Mouse (Mus musculus) adrenal gland, postnatal 14 days (tissue): ENCODE results near the gene Immt. TPM values are rescaled to one million over a fixed set of nuclear protein-coding genes. Genes with fewer than 3 reads are reported as not detected.

Source experiments
- DNase-seq: peaks from one replicate; pipeline ENCODE4 v3.0.0; 2021; ENCODE audit warnings: mixed read lengths
- long read RNA-seq, 2 experiments: library from polyadenylated mRNA; stranded (forward); transcript quantifications; one replicate each; pipeline ENCODE4 v2.0.0; 2021
- total RNA-seq: library from RNA; stranded (reverse); gene quantifications from 2 replicates; pipeline ENCODE4 v1.2.3, GENCODE M21; 2021

Gene Immt
- total RNA-seq: 387 and 402 TPM in 2 replicates
- long read RNA-seq, experiment 1, transcript Immt-203 (13 exons, 2,518 nt): major isoform, 17 of 118 reads
- long read RNA-seq, experiment 1, partial matches to known transcripts: 7 of 118 reads
- long read RNA-seq, experiment 1, other reads (novel, unspliced or antisense): 93 of 118 reads
- long read RNA-seq, experiment 2, partial matches to known transcripts: 9 of 84 reads
- long read RNA-seq, experiment 2, other reads (novel, unspliced or antisense): 71 of 84 reads

DNA sequence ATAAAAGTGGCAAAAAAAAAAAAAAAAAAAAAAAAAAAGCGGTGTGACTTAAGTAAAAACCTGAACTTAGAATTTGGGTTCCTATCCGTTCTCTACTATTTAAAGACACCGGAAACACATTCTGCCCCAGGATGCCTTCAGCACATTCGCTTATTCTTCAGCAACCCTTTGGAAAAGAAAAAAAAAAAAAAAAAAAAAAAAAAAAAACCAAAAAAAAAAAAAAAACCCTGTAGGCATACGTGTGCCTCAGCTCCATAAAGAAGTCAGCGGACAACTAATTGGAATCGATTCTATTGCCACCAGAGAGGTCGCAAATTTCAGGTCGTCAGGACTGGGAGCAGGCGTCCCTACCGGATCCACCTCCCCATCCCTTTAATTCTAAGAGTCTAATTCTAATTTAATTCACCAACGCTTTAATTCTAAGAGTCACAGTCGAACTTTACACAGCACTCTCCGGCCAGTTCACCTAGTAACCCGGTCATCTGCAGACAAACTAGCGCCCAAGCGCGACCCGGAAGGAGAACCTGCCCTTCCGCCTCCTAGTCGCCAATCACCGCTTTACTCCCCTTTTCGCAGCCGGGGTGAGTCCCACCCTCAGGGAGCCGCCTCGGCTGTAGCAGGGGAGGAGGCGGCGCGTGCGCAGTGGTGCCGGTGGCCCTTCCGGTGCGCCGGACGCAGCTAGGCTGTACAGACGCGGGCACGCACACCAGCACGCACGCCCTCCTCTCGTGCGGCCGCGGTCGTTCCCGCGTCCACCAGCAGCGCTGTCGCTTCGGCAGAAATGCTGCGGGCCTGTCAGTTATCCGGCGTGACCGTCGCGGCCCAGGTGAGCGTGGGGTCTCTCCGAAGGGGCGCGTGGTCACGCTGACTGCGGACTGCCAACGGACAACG is at the start of gene Immt:
Gene Immt, plus strand, starts transcription at position 642 of the 891 bp plus-strand sequence.
- peak; percentile 99 for DNase-seq

DNA sequence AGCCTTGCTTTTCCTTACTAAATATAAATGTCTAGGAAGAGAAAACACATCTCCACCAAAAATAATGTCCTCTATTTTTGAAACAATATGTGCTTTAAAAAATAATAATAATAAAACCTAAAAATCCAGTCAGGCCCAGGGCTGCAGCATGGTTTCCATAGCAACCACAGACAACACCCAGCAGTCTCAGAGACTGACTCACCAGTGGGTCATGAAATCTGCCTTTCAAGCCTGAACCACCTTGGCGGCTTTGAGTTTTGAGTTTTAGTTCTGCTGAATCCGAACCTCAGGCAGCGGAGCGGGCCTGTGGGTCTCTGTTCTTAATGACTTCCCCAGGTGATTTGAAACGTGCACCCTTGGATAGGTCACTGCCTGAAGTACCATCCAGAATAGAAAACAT is 48.0 kb upstream of the Immt start:
- DNase-seq: peak; percentile 21

DNA sequence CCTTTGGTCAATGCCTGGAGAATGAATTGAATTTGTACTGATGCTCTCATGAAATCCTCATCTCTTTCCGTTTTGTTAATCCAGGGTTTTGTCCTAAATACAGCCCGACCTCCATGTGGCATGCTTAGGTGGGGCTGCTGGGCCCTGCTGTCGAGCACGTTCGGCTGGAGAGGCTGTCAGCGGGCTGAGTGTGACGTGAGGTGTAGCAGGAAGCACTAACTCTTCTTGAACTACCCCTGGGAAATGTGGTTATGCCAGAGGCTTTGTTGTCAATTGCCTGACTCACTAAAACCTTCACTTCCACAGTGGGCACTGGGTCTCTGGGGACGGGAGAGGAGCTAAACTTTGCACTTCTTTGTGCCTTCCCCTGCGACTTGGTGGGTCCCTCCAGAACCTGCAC is 42.8 kb upstream of the Immt start:
- DNase-seq: no peak

DNA sequence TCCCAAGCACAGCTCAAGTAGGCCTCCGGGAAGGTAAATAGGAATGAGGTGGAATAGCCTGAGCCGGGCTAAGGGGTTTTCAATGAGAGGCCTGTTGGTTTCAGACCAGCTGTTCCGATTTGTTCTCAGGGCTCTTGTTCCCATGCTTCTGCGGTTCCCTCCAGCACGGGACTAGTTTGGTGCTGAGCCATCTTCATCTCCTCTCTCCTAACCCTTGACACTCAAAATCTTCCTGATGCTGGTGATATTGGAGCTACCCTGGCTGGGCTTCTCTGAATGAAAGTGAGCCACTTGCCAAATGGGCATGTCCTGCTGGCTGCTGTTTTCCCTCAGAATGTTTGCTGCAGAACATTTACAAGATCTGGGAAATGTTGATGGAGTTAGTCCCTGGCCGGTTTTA is 39.4 kb upstream of the Immt start:
- no peak for DNase-seq

DNA sequence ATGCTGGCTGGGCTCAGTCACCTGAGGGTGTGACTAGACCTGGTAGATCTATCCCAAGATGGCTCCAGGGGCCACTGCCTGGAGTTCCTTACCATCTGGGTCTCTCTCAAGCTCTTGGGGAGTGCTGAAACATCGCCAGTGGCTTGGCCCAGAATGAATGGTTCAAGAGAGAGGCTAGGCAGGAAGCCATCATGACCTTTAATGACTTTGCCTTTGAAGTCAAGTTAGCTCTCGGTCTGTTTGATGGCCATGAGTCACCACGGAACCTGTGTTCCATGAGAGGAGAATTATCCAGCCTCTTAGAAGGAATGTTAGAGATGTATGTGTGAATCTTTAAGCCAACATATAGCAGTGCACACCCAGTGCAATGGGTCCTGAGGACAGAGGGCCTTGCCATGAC is 31.7 kb upstream of the Immt start:
- peak; percentile 40 for DNase-seq

DNA sequence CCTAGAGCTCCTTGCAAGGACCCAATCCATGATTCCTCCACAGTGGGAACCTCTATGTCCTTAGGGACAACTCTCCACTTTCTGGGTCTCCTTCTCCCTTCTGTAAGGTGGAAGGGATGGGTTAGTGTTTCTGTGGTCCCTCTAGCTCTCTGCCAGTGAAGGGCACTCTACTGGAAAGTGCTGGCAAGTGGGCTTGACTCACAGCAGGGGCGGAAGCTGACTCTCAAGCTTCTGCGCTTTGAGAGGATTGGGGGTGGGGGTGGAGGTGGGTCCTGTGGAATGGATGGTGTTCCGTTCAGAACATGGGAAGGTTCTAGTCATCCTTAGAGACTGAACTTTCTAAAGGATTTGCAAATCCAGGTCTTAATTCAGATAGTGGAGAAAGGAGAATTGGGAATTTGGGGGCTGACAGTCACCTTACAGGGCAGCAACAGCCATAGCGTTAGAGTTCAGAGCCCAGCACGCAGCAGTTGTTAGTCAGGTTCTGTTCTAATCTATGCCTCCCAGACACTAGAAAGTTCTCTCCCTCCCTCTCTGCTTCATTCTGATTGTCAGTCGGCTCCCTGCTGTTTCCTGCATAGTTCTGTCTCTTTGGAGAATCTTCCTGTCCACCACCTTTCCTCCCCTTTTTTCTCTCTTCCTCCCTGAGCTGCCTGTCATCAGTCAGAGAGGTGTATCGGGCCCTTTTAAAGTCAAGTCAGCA is 30.0 kb upstream of the Immt start:
- no peak for DNase-seq

DNA sequence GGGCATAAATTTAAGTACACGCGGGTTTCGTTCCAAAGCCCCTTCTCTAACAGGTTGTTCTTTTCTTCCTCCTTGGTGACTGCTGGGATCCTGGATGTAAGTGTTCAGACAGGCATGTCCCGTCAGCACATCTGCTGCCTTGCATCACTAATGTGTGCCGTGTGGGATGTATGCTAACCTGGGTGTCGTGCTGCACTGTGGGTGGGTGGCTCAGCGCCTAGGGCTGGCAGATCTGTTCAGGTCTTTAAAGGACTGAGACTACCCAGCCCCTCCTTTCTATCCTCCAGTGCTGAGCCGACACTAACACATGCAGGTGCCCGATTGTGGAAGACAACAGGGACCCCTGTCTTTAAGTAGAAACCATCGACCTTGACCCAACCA is 29.4 kb upstream of the Immt start:
- DNase-seq: no peak

DNA sequence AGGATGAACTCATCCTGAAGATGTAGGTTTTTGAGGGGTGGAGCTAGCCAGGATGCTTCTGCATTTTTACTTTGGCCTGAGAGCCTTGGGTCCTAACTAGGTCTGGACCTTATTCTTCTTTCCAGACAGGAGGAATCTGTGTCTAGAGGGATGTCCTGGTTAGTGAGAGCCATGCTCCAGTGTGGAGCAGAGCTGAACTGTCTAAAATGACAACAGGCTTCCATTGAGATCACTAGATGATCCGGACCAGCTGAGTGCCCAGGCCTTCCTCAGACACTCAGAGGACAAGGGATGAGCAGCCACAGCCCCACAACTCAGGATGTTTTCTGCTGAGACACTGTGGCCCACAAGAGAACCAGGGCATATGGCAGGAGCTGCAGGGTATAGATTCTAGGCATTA is 27.5 kb upstream of the Immt start:
- DNase-seq: no peak

DNA sequence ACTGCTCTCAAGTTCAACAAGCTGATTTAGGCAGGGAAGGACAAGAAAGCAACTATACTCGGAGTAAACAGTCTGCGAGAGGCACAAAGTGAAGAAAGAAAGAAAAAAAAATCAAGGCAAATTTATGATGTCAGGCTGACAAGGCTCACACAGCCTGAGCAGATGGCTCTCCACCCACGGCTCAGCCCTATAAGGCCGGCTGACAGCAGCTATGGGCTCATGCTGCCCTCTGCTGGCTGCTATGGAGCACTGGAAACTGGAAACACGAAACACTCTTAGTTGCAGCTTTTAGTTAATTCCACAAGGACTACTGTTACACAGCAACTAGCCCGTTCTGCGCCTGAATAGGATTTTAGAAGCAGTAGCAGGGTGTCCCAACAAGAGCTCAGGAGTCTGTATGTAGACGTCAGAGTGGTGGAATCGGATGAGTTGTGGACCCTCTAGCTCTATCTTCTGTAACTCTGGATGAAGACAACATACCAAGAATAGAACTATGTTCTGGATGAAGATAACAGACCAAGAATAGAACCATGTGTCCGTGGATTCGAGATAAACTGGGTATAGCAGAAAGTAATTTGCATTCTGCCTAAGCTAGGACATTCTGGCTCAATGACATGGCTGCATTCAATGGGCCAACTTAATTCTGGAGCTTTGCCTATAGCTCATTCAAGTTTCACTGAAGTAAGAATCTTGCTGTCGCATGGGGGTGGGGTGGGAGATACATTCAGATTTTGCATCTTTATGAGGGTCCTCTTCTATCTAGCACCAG is 26.9 kb upstream of the Immt start:
- peak; percentile 83 for DNase-seq

DNA sequence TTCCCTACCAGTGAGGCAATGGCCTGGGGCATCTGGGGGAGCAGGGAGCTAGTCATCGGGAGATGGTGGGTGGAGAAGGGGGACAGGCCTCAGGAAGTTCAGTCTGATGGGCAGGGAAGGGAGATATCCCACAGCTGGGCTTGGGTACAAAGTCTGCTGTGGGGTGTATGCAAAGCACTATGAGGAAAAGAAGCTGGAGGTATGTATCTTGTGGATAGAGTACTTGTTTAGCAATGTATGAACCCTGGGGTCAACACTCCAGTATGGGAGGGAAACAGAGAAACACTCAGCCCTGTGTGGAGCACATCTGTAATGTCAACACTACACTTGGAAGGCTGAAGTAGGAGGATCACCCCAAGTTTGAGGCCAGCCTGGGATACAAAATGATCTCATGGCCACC is 24.4 kb upstream of the Immt start:
- DNase-seq: no peak

DNA sequence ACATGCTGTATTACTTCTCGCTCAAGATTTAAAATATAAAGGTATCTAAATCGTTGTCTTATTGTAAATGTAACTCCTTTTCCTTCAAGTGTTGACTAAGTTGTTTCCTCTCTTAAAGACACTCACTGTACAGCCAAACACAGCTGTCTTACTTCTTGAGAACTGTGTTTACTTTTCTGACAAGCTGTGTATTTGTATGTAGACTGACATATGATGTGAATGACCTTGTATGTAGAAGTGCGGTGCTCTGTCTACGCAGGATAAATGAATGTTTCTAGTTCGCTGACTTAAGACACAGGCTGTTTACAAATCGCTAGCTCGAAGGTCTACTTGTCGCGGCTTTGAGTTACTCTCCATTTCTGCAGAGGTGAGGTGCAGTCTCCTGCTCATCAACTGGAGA is 21.2 kb upstream of the Immt start:
- no peak for DNase-seq

DNA sequence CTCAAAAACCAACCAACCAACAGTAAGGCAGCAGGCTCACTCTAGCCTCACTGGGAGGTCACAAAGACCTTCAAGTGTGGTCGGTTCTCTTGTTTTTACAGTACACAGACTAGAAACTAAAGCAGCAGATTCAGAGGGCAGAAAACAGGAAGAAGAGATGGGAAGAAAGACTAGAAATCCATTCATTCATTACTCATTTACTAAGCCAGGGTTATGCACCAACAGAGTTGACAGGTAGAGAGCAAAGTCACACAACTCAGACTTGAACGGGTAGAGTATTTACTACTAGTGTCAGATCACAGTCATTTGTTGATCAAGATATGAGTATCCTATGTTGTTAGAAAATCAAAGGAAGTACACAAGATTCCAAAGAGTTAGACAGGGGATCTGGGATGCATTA is 18.3 kb upstream of the Immt start:
- DNase-seq: no peak

DNA sequence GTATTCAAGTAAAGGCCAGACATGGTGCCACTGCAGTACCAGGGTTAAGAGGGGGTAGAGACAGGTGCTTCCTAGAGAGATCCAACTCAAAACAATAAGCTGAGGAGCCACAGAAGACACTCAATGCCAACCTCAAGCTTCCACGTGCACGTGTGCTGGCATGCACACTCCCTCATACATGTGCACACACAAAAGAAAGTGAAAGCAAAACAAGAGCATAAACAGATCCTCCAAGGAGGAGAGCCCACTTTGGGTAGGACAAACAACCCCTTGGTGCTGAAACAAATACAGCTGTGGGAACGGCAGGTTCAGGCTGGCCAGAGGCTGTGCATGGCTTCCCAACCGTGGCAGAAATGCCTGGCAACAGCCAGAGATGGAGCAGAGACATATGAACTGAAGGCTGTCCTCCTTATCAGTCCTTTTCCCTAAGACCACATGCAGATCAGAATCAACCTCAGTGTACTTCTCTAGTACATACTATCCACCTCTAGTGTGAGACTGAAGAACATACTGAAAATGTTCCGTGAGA is 11.3 kb upstream of the Immt start:
- no peak for DNase-seq

DNA sequence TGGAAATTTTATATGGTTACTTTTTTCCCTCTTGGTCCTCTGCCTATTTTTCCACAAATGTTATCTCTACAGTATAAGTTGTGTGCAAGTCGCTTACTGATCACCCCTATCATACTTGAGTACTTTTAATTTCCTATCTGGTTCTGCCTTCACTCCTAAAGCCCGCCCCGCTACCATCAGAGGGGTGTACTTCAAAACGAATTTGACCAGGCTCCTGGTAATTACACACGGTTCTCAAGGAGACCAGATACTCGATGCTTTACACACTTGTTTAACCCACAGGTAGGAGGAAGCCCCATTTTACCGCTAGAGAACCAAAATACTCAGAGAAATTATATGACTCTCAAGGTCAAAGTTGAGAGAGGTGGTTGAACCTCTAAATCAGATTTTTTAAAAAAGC is 8.0 kb upstream of the Immt start:
- no peak for DNase-seq

DNA sequence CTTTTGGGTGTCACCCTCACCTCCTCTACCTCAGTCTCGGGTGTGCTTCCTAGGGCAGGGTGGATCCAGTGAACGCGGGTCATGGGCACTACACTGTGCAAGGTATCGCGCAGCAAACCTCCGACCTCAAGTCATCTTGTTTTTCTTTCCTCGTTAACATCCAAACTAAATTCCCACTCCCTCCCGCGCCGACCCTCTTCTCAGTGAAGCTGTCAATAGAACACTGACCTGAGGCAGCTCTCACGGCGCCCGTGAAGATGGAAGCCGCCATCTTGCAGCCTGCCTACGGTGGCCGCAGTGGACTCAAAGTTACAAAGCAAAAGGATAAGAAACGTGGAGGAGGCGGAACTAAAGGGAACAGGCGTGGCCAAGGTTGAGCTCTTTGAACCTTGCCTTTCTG is 7.6 kb upstream of the Immt start:
- peak; percentile 94 for DNase-seq

DNA sequence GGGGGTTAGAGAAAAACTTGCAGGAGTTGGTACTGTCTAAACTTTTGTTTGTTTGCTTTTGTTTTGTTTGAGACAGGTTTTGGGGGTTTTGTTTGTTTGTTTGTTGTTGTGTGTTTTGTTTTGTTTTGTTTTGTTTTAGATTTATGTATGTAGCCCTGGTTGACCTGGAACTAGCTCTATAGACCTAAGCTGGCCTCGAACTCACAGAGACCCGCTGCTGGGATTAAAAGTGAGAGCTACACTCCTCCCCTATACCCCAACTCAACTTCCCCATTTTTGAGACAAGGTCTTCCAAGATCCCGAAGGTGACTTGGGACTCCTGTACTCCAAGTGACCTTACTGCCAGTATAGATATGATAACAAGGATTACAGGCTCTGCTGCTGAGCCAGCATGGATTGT is 7.2 kb upstream of the Immt start:
- DNase-seq: no peak

DNA sequence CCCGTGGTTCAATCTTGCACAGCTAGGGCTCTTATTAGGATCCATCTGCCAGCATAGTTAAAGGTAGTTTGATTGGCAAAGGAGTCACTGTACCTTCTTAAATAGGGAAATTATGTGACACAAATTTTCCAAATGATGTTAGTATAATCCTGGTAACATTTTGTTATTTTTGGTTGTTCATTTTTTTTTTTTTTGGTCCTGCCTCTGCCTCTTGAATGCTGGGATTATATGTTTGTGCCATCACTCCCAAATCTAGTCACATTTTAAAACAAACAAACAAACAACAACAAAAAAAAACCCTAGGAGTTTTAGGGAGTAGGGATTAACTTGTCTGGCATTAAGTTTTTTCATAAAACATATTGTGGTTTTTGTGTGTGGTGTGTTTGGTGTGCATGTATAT is 4.3 kb upstream of the Immt start, which contains the start of gene Mrpl35:
Gene Mrpl35, minus strand, starts transcription at position 101 of the 400 bp plus-strand sequence.
- no peak for DNase-seq

DNA sequence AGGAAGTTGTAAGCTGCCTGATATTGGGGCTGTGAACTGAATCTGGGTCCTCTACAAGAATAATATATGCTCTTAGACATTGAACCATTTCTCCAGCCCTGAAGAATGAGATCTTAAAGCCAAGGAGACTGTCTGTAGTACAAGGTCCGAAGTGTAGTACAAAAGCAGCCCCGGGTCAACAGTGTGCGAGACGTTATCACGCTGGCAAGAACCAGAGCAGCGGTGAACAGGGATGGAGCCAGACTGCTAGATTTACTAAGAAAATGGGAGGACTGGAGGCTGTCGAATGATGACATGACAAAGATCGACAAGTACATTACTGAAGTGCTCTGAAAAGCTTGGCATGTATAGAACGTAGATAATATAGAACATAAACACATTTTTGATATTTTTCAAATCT is 1.4 kb upstream of the Immt start:
- no peak for DNase-seq

DNA sequence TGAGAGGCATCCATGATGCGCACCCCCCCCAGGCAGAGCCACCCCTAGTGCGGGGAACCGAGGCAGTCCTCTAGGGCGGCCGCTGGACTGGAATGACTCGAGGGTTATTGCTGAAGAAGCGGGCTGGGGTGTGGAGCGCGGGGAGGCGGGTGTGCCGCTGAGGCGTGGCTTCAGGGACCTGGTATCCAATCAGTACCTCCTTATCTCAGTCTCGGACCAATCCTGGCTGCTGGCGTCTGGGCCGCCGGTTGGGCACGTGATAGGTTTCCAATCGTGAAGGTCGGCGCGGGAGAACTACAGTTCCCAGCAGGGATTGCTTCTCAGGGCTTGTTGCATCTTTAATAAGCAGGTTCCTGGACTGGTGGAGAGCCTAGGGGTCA is 440 bp downstream of the Immt start:
- peak; percentile 97 for DNase-seq

DNA sequence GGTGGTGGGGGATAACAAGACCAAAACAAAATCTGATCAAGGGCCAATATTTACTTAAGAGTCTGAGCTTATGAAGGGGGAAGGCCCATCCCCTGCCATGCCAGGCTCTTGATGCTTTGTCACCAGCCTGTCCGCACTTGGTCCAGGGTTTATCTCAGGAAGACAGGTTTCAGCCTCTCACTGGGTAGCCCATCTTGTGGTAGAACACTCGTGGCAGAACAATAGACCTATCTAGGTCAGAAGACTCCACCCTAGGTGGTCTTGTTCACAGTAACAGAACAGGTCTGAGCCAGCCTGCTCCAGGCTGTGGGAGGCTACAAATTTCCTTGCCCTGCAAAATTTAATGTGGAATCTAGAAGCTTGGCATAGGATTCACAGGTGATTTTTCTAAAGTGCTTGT is 5.7 kb downstream of the Immt start:
- DNase-seq: no peak

DNA sequence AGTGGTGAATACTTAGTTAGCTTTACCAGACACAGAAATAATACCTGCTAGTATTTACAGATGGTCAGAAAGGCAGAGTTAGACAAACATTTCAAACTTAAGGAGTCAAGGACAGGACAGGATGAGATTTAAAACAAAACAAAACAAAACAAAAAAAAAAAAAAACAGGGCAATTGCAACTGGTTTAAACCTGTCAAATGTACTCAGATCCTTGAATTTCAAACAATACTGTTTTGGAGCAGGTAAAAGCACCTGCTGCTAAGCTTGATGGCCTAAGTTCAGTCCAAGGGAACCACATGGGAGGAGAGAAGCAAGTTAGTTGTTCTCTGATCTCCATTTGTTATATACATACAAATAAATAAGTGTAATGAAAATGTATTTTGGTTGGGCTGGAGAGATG is 8.7 kb downstream of the Immt start:
- no peak for DNase-seq

DNA sequence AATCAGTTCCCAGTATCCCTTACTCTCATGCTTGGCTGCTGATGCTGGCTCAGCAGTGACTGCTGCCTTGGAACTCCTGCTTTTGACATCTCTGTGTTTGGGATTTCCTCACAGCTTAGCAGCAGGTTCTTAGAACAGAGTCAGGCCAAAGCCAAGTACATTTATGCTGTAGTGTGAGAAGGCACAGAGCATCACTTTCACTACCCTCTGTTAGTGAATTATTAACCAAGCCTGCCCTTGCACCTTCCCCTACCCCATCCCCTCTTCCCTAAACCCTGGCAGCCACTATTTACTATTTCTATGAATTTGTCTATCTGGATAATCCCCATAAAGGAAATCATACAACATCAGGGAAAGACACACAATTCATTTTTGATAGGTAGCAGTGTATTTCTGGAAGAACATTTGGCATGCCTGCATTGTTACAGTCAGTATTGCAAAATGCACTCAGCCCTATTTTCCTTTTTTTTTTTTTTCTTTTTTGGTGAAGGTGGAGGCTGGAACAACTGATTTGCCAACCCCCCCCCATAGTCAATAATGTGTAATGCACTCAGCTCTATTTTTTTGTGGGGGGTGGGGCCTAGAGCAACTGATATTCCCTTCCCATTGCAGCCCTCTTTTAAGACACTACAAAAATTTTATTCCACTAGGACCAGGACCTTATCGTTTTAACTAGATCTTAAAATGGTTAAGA is 9.6 kb downstream of the Immt start:
- DNase-seq: no peak
